Mouse (Mus musculus): ENCODE measurements at regions not wholly inside any gene's neighbourhood (a gene's known extent, or its start where the extent isn't known, plus 50 kb on each side); places are given as distances from the start of the nearest gene placed in this dataset.

GRCm38 (mm10) chr9:67129095-67129494, 79.9 kb upstream of the Tpm1 start:
- H3K4me3 ChIP-seq (ENCODE audit: low read depth, low read length), result no peak overlapping the region
- H3K9ac ChIP-seq (ENCODE audit: low read depth, low read length), result no peak overlapping the region
- 86% methylated on average over 3 of the region's 3 CpGs for WGBS (ENCODE audit: insufficient replicate concordance)
- no peak for ATAC-seq (replicated peaks; ENCODE audit: insufficient number of reproducible peaks, low FRiP score, low TSS enrichment)
- no peak overlapping the region for H3K27ac ChIP-seq (ENCODE audit: low read depth, low read length)
- no peak overlapping the region for H3K4me2 ChIP-seq
- no peaks in the 10 kb centered on the region for H3K9me3 ChIP-seq (replicated peaks; ENCODE audit: control insufficient read depth, low read length)
- 0 out of 2 replicates have a peak, but pooled peaks cover 2% of the 10 kb centered on the region for H3K27me3 ChIP-seq (ENCODE audit: control insufficient read depth, insufficient read depth, low read length)
- no peaks in the 10 kb centered on the region for H3K4me1 ChIP-seq (ENCODE audit: control insufficient read depth, insufficient read depth, low read length)
- H3K36me3 ChIP-seq (ENCODE audit: control insufficient read depth, insufficient read depth, low read length), result no peaks in the 10 kb centered on the region

- Histone ChIP-seq H3K4me3 (ENCODE audit: low read depth, low read length) (no peak overlapping the region), H3K27me3 (ENCODE audit: control insufficient read depth, insufficient read depth, low read length) (0 out of 2 replicates have a peak, but pooled peaks cover 2% of the 10 kb centered on the region), H3K36me3 (ENCODE audit: control insufficient read depth, insufficient read depth, low read length) (no peaks in the 10 kb centered on the region), H3K9me3 (replicated peaks; ENCODE audit: control insufficient read depth, low read length) (no peaks in the 10 kb centered on the region), H3K4me2 (no peak overlapping the region), H3K27ac (ENCODE audit: low read depth, low read length) (no peak overlapping the region), H3K9ac (ENCODE audit: low read depth, low read length) (no peak overlapping the region), H3K4me1 (ENCODE audit: control insufficient read depth, insufficient read depth, low read length) (no peaks in the 10 kb centered on the region; the same call in 1 of the 2 replicates)
- 88% methylated on average over 7 of the region's 7 CpGs for WGBS (ENCODE audit: insufficient replicate concordance)
- no peak for ATAC-seq (replicated peaks; ENCODE audit: insufficient number of reproducible peaks, low FRiP score, low TSS enrichment)
These were observed 72.5 kb upstream of the Tpm1 start for GRCm38 (mm10) chr9:67121691-67122090.

GRCm38 (mm10) chr9:67118880-67119644, 69.9 kb upstream of the Tpm1 start:
- H3K4me3 ChIP-seq (ENCODE audit: low read depth, low read length), result no peak overlapping the region
- no peaks in the 10 kb centered on the region for H3K27me3 ChIP-seq (ENCODE audit: control insufficient read depth, insufficient read depth, low read length)
- no peak overlapping the region for H3K27ac ChIP-seq (ENCODE audit: low read depth, low read length)
- H3K9ac ChIP-seq (ENCODE audit: low read depth, low read length), result no peak overlapping the region
- peaks cover 12% of the 10 kb centered on the region for H3K4me1 ChIP-seq (ENCODE audit: control insufficient read depth, insufficient read depth, low read length)
- H3K4me2 ChIP-seq, result no peak overlapping the region
- ATAC-seq (replicated peaks; ENCODE audit: insufficient number of reproducible peaks, low FRiP score, low TSS enrichment), result no peak
- no peaks in the 10 kb centered on the region for H3K9me3 ChIP-seq (replicated peaks; ENCODE audit: control insufficient read depth, low read length)
- 71% methylated on average over 6 of the region's 6 CpGs for WGBS (ENCODE audit: insufficient replicate concordance)
- H3K36me3 ChIP-seq (ENCODE audit: control insufficient read depth, insufficient read depth, low read length), result no peaks in the 10 kb centered on the region

GRCm38 (mm10) chr9:67118429-67118828, 69.2 kb upstream of the Tpm1 start:
- H3K36me3 ChIP-seq (ENCODE audit: control insufficient read depth, insufficient read depth, low read length), result no peaks in the 10 kb centered on the region
- H3K27me3 ChIP-seq (ENCODE audit: control insufficient read depth, insufficient read depth, low read length), result no peaks in the 10 kb centered on the region
- no peak overlapping the region for H3K4me3 ChIP-seq (ENCODE audit: low read depth, low read length)
- ATAC-seq (replicated peaks; ENCODE audit: insufficient number of reproducible peaks, low FRiP score, low TSS enrichment), result no peak
- H3K4me2 ChIP-seq, result no peak overlapping the region
- H3K27ac ChIP-seq (ENCODE audit: low read depth, low read length), result no peak overlapping the region
- no peaks in the 10 kb centered on the region for H3K9me3 ChIP-seq (replicated peaks; ENCODE audit: control insufficient read depth, low read length)
- no peak overlapping the region for H3K9ac ChIP-seq (ENCODE audit: low read depth, low read length)
- WGBS (ENCODE audit: insufficient replicate concordance), result 82% methylated on average over 1 of the region's 1 CpGs
- peaks cover 15% of the 10 kb centered on the region for H3K4me1 ChIP-seq (ENCODE audit: control insufficient read depth, insufficient read depth, low read length)

GRCm38 (mm10) chr9:67117639-67118038, 68.4 kb upstream of the Tpm1 start:
- peaks cover 15% of the 10 kb centered on the region for H3K4me1 ChIP-seq (ENCODE audit: control insufficient read depth, insufficient read depth, low read length)
- H3K4me2 ChIP-seq, result no peak overlapping the region
- H3K4me3 ChIP-seq (ENCODE audit: low read depth, low read length), result no peak overlapping the region
- H3K27ac ChIP-seq (ENCODE audit: low read depth, low read length), result no peak overlapping the region
- no peak for ATAC-seq (replicated peaks; ENCODE audit: insufficient number of reproducible peaks, low FRiP score, low TSS enrichment)
- no peak overlapping the region for H3K9ac ChIP-seq (ENCODE audit: low read depth, low read length)
- WGBS (ENCODE audit: insufficient replicate concordance), result 43% methylated on average over 5 of the region's 5 CpGs
- no peaks in the 10 kb centered on the region for H3K9me3 ChIP-seq (replicated peaks; ENCODE audit: control insufficient read depth, low read length)
- no peaks in the 10 kb centered on the region for H3K36me3 ChIP-seq (ENCODE audit: control insufficient read depth, insufficient read depth, low read length)
- no peaks in the 10 kb centered on the region for H3K27me3 ChIP-seq (ENCODE audit: control insufficient read depth, insufficient read depth, low read length)

- Histone ChIP-seq H3K27ac (ENCODE audit: low read depth, low read length) (peak overlapping the region; percentile 85), H3K4me1 (ENCODE audit: control insufficient read depth, insufficient read depth, low read length) (peaks cover 15% of the 10 kb centered on the region), H3K27me3 (ENCODE audit: control insufficient read depth, insufficient read depth, low read length) (no peaks in the 10 kb centered on the region), H3K36me3 (ENCODE audit: control insufficient read depth, insufficient read depth, low read length) (no peaks in the 10 kb centered on the region), H3K4me2 (no peak overlapping the region), H3K9me3 (replicated peaks; ENCODE audit: control insufficient read depth, low read length) (no peaks in the 10 kb centered on the region), H3K4me3 (ENCODE audit: low read depth, low read length) (no peak overlapping the region), H3K9ac (ENCODE audit: low read depth, low read length) (no peak overlapping the region)
- ATAC-seq (replicated peaks; ENCODE audit: insufficient number of reproducible peaks, low FRiP score, low TSS enrichment), result peak; percentile 71; the same call in 1 of the 2 replicates
- WGBS (ENCODE audit: insufficient replicate concordance), result 10% methylated on average over 2 of the region's 2 CpGs
These were observed 66.8 kb upstream of the Tpm1 start for GRCm38 (mm10) chr9:67115991-67116390.

GRCm38 (mm10) chr9:67114099-67114498, 64.9 kb upstream of the Tpm1 start:
- H3K9me3 ChIP-seq (replicated peaks; ENCODE audit: control insufficient read depth, low read length), result no peaks in the 10 kb centered on the region
- ATAC-seq (replicated peaks; ENCODE audit: insufficient number of reproducible peaks, low FRiP score, low TSS enrichment), result no peak
- no peaks in the 10 kb centered on the region for H3K36me3 ChIP-seq (ENCODE audit: control insufficient read depth, insufficient read depth, low read length)
- H3K9ac ChIP-seq (ENCODE audit: low read depth, low read length), result no peak overlapping the region
- no peak overlapping the region for H3K4me2 ChIP-seq
- no peaks in the 10 kb centered on the region for H3K27me3 ChIP-seq (ENCODE audit: control insufficient read depth, insufficient read depth, low read length)
- 42% methylated on average over 5 of the region's 5 CpGs for WGBS (ENCODE audit: insufficient replicate concordance)
- H3K27ac ChIP-seq (ENCODE audit: low read depth, low read length), result no peak overlapping the region
- no peak overlapping the region for H3K4me3 ChIP-seq (ENCODE audit: low read depth, low read length)
- peaks cover 15% of the 10 kb centered on the region for H3K4me1 ChIP-seq (ENCODE audit: control insufficient read depth, insufficient read depth, low read length)

GRCm38 (mm10) chr9:67111836-67112584, 62.8 kb upstream of the Tpm1 start:
- H3K4me1 ChIP-seq (ENCODE audit: control insufficient read depth, insufficient read depth, low read length), result peaks cover 15% of the 10 kb centered on the region
- no peak overlapping the region for H3K27ac ChIP-seq (ENCODE audit: low read depth, low read length)
- H3K36me3 ChIP-seq (ENCODE audit: control insufficient read depth, insufficient read depth, low read length), result no peaks in the 10 kb centered on the region

More at GRCm38 (mm10) chr9:67111836-67112584, 62.8 kb upstream of the Tpm1 start:
- ATAC-seq (replicated peaks; ENCODE audit: insufficient number of reproducible peaks, low FRiP score, low TSS enrichment), result no peak
- no peak overlapping the region for H3K9ac ChIP-seq (ENCODE audit: low read depth, low read length)
- H3K4me3 ChIP-seq (ENCODE audit: low read depth, low read length), result no peak overlapping the region
- H3K9me3 ChIP-seq (replicated peaks; ENCODE audit: control insufficient read depth, low read length), result no peaks in the 10 kb centered on the region
- H3K27me3 ChIP-seq (ENCODE audit: control insufficient read depth, insufficient read depth, low read length), result no peaks in the 10 kb centered on the region
- H3K4me2 ChIP-seq, result no peak overlapping the region
- 70% methylated on average over 4 of the region's 4 CpGs for WGBS (ENCODE audit: insufficient replicate concordance)

Measured in heart, embryonic 11.5 days (tissue).